Mouse (Mus musculus) cerebellum, postnatal 14 days (tissue): ENCODE results near the gene Mgme1.

ENCODE experiments used
- DNase-seq, 2 experiments: peaks; one replicate each; pipeline ENCODE4 v3.0.0; 2021; ENCODE audit warnings: mixed read lengths in 2 of 2

Gene Mgme1

DNA sequence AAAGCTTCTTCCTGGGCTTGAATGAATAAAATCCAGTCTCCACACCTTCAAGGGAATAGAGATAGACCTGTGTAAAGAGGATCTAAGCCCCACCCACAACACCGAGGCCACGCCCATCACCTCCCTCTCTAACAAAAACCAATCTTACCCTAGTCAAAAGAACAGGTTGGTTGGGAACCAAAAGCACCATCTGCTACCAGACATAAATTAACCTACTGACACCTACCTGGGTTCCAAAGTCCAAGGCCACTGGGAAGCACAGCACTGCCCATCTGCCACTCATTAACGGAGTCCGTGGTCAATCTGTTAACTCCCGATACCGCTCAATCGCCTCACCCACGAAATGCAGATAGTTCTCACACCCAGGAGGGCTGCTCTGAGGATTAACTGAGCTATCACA, 38.1 kb downstream of the Mgme1 start:
- peak; percentile 56 to 80 for DNase-seq

DNA sequence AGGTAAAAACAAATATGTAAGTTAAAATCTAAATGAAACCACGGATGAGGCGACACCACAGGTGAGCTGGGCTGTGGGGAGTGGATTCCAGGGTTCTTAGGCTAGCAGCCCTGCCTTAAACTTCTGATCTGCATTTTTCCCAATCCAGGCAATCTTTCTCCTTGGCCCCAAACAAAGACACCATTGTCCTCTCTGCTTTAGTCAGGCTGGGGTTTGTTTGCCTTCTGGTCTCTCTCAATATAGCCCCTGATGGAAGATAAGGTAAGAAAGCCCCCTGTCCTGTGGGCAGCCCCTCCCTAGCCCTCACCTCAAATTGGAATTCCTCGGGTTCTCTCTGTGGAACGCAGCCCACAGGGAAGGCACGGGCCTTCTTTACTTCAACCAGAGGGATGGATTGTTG, 39.8 kb downstream of the Mgme1 start:
- no peak for DNase-seq

DNA sequence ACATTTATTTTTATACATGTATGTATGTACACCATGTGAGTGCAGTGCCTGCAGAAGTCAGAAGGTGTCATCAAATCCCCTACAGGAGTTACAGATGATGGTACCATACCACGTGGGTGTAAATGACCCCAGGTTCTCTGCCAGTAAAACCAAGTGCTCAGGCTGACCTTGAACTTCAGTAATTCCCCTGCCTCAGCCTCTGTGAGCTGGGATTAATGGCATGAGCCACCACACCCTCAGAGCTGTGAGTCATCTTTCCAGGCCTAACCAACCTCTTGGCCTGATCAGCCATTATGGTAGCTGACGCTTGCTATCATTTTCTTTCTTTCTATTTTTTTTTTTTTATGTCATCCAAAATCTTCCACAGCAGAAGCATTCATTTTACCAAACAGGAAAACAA, 40.9 kb downstream of the Mgme1 start:
- no peak for DNase-seq

DNA sequence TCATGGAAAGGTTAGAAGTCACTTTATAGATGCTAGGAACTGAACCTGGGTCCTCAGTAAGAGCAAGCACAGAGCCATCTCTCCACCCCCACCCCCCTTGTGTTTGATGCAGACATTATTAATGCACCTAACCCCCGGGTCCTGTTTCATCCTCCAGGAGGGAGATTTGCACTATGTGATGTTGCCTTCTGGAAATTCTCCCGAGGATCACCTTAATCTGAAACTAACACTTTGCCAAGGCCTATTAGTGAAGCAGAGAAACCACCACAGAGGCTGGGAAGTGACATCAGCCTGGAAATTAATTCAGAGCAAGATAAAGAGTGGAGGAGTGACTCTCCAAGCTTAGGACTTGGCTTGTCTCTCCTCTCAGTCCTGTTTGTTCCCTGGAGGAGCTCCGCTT, 53.8 kb downstream of the Mgme1 start:
- no peak for DNase-seq

DNA sequence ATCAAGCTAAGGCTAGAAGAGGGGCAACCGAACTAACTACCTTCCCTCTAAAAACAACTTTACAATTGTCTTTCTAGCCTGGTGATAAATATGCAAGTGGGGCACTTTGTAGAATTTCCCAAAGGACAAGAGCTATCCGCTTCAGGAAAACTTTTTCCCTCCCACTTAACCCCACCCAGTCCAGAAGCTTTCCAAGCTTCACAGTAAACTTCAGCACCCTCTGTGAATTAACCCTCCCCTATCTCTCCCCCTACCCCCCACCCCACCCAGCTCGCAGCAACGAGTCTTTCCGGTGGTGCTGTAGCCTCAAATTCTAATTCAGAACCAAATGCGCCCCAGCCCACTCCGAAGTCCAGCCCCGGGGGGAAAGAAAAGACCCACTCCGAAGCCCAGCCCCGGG, 59.0 kb downstream of the Mgme1 start:
- no peak for DNase-seq

DNA sequence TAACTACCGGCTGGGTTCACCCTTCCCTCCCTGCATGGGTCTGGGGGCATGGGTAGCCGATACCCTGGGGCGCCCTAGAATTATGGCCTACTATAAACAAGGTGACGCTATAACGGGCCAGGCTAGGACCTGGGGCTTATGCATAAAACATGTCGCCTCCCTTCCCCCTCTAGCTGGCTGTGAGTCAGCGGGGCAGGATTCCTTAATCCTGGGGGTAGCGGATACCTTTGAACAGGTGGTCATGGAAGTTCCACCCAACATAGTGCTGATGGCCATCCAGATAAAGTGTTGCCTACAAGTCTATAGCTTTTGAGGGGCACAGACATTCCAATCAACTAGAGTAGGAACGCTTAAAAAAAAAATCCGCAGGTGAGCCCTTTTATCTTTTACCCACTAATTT, 59.5 kb downstream of the Mgme1 start:
- DNase-seq: no peak

DNA sequence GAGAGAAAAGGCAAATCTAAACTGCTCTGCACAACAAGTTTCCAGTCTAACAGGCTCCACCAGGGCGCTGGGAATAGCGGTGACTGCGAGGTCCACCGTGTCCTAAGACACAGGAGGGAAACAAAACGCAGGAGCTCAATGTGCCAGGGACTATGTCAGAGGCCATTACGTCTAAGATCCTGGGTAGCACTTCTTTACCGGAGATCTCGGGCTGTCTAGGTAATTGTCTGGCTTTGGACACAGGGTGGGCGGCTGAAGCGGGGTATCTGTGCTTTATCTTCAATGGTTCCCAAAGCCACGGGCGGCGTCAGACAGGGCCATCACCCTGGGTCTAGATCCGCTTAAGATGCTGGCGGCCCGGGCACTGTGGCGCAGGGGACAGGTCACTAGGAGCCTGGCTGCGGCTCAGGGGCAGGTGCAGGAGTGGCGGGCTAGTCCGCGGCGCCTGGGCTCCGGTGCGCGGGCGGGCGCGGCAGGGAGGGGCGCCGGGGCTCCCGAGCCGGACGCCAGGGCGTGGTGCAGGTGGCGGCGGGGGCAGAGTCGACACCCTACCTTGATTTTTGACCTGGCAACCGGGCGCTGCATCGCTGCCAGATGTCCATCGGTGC, 60.0 kb downstream of the Mgme1 start:
- DNase-seq: no peak
